ENCODE assay signal across 8 mouse cellular contexts in the genomic region with DNA sequence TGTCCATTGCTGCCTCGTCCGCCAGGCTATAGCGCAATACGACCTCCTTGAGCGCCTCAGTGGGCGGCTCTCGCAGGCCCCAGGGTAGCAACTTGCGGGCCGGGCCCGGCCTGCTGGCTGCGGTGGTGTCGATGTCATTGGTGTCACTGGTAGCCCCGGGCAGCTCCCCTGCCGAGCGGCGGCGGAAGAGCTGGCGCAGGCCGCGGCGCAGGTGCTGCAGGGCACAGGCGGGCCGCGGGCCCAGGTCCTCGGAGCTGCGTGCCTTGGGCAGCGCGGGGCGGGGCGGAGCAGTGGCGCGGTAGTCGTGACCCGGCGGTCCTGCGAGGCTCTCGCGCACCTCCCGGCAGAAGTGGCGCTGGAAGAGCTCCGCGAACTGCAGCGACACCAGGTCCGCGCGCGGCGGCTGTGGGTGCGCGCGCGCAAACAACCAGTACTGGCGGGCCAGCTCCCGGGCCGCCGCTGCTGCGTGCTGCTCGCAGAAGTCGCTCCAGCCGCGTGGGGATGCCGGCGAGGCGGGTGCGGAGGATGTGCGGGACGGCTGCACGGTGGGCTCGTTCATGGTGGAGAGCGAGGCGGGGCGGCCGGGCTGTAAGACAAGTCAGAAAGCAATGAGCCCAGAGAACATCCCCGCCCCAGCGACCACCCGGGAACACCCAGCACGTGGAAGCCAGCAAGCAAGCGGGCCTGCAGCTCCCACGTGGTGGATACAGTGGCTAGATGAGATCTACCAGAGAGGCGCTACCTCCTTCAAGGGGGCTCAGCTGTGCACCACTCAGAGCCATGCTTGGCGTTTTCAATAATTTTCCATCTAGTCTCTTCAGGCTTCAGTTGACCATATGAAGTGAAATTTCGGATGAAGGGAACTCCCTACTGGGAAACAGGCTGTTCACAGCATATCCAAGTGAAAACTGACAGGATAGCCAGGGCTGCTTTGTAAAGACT. TPM values are rescaled to one million over a fixed set of nuclear protein-coding genes. Genes with fewer than 3 reads are reported as not detected.
A peak's percentile ranks its signal among the peaks of the same experiment; 100 is the strongest.
DNase-seq lines count a peak whose midpoint lies in the region; ATAC-seq and TF ChIP-seq lines count a peak whose summit lies in the region.

No protein-coding gene starts in this region.

- H3K4me3 ChIP-seq in heart, embryonic 10.5 days = peak overlapping the region; percentile 60
- peak overlapping the region; percentile 80 for H3K4me3 ChIP-seq in E14TG2a.4 (replicated peaks; ENCODE audit: low read length)
- H3K4me3 ChIP-seq in hindbrain, postnatal 0 days (ENCODE audit: low read length) = peak overlapping the region; percentile 41
- peak overlapping the region; percentile 34 for H3K4me3 ChIP-seq in neural tube, embryonic 14.5 days (ENCODE audit: low read depth, low read length)

- 21% methylated on average over 82 of the region's 82 CpGs for WGBS in heart, embryonic 10.5 days
- WGBS in hindbrain, postnatal 0 days = 8% methylated on average over 81 of the region's 82 CpGs
- 9% methylated on average over 72 of the region's 82 CpGs for WGBS in neural tube, embryonic 14.5 days

- peak overlapping the region; percentile 62 for H3K27ac ChIP-seq in heart, embryonic 10.5 days
- peak overlapping the region; percentile 12; the same call in 1 of the 2 replicates for H3K27ac ChIP-seq in hindbrain, postnatal 0 days
- H3K27ac ChIP-seq in neural tube, embryonic 14.5 days (ENCODE audit: low read depth, low read length) = peak overlapping the region; percentile 10; the same call in 1 of the 2 replicates

- no peak for DNase-seq in heart, embryonic 10.5 days (ENCODE audit: low spot score)
- no peak for DNase-seq in heart, adult 18-20 months
- DNase-seq in embryo, embryonic 10 days (ENCODE audit: low spot score) = peak; percentile 51
- peak; percentile 69 for DNase-seq in hindbrain, postnatal 0 days (ENCODE audit: low spot score)
- DNase-seq in urinary bladder, postnatal 14 days (ENCODE audit: low spot score) = no peak
- no peak for DNase-seq in thymus, postnatal 14 days

- H3K9ac ChIP-seq in hindbrain, postnatal 0 days (replicated peaks; ENCODE audit: low read length) = peak overlapping the region; percentile 40; the same call in 1 of the 2 replicates
- H3K9ac ChIP-seq in neural tube, embryonic 14.5 days (replicated peaks; ENCODE audit: low read depth, low read length) = peak overlapping the region; percentile 41

- ATAC-seq in hindbrain, postnatal 0 days = peak; percentile 68
- ATAC-seq in neural tube, embryonic 14.5 days (ENCODE audit: low read depth) = peak; percentile 55

- peaks cover 54% of the 10 kb centered on the region for H3K4me1 ChIP-seq in heart, embryonic 10.5 days
- H3K4me1 ChIP-seq in E14TG2a.4 (replicated peaks; ENCODE audit: low read depth, low read length) = peaks cover 50% of the 10 kb centered on the region
- H3K4me1 ChIP-seq in hindbrain, postnatal 0 days (ENCODE audit: insufficient read depth, low read length) = peaks cover 10% of the 10 kb centered on the region
- H3K4me1 ChIP-seq in neural tube, embryonic 14.5 days (ENCODE audit: control insufficient read depth, insufficient read depth, low read length) = peaks cover 22% of the 10 kb centered on the region; the same call in 1 of the 2 replicates

- TF ChIP-seq CTCF in E14TG2a.4 (conservative IDR thresholded peaks at IDR 0.05; ENCODE audit: low read length) = no peak
- no peak; the same call in 1 of the 2 replicates for TF ChIP-seq CTCF in hindbrain, postnatal 0 days (IDR thresholded peaks at IDR 0.05; ENCODE audit: low read depth)

- H3K27me3 ChIP-seq in heart, embryonic 10.5 days (ENCODE audit: insufficient read depth, poor library complexity, severe bottlenecking) = peaks cover 29% of the 10 kb centered on the region
- H3K27me3 ChIP-seq in E14TG2a.4 (ENCODE audit: insufficient read depth, low read length) = peaks cover 37% of the 10 kb centered on the region
- H3K27me3 ChIP-seq in hindbrain, postnatal 0 days (ENCODE audit: insufficient read depth, low read length) = no peaks in the 10 kb centered on the region
- H3K27me3 ChIP-seq in neural tube, embryonic 14.5 days (ENCODE audit: control insufficient read depth, insufficient read depth, low read length) = no peaks in the 10 kb centered on the region

- H3K36me3 ChIP-seq in heart, embryonic 10.5 days = peaks cover 57% of the 10 kb centered on the region
- peaks cover 63% of the 10 kb centered on the region for H3K36me3 ChIP-seq in E14TG2a.4 (ENCODE audit: insufficient read depth, low read length)
- H3K36me3 ChIP-seq in hindbrain, postnatal 0 days (ENCODE audit: insufficient read depth, low read length) = no peaks in the 10 kb centered on the region
- H3K36me3 ChIP-seq in neural tube, embryonic 14.5 days (ENCODE audit: control insufficient read depth, insufficient read depth, low read length) = no peaks in the 10 kb centered on the region; the same call in 1 of the 2 replicates

- H3K4me2 ChIP-seq in hindbrain, postnatal 0 days (ENCODE audit: low read depth, low read length) = peak overlapping the region; percentile 84
- peak overlapping the region; percentile 91 for H3K4me2 ChIP-seq in neural tube, embryonic 14.5 days (ENCODE audit: low read depth, low read length)

- H3K9me3 ChIP-seq in heart, embryonic 10.5 days = no peaks in the 10 kb centered on the region
- no peaks in the 10 kb centered on the region for H3K9me3 ChIP-seq in E14TG2a.4 (ENCODE audit: low read length)
- no peaks in the 10 kb centered on the region for H3K9me3 ChIP-seq in hindbrain, postnatal 0 days (ENCODE audit: low read length)
- no peaks in the 10 kb centered on the region for H3K9me3 ChIP-seq in neural tube, embryonic 14.5 days (ENCODE audit: control insufficient read depth, low read length)

RNA-seq across cellular contexts. Expression of gene Sh2b3, which starts 8.7 kb away (rescaled TPM):
- polyA plus RNA-seq in heart, embryonic 10.5 days (2016; fragmentation: Nextera tagmentation; extraction: Ambion mirVana) = 15.3 and 18.2 TPM in 2 replicates
- total RNA-seq in heart, adult 18-20 months (2021) = 10 to 100 TPM; 21.3 to 21.6 TPM
- total RNA-seq in hindbrain, postnatal 0 days (2014; rRNA removed) = 24.7 and 31.0 TPM in 2 replicates
- polyA plus RNA-seq in hindbrain, postnatal 0 days (2015; fragmentation: Nextera tagmentation; extraction: Ambion mirVana) = 6.5 and 6.6 TPM in 2 replicates
- 6.4 and 8.5 TPM in 2 replicates for polyA plus RNA-seq in neural tube, embryonic 14.5 days (2014; fragmentation: Nextera tagmentation; extraction: Ambion mirVana)

RNA-seq across cellular contexts. Expression of gene Pheta1, which starts 20.0 kb away (rescaled TPM):
- 20.1 and 32.4 TPM in 2 replicates for polyA plus RNA-seq in heart, embryonic 10.5 days (2016; fragmentation: Nextera tagmentation; extraction: Ambion mirVana)
- total RNA-seq in heart, adult 18-20 months (2021) = 1 to 10 TPM; 6.4 to 8.3 TPM
- 48.9 and 52.5 TPM in 2 replicates for total RNA-seq in hindbrain, postnatal 0 days (2014; rRNA removed)
- 28.0 and 28.3 TPM in 2 replicates for polyA plus RNA-seq in hindbrain, postnatal 0 days (2015; fragmentation: Nextera tagmentation; extraction: Ambion mirVana)
- 22.6 and 27.4 TPM in 2 replicates for polyA plus RNA-seq in neural tube, embryonic 14.5 days (2014; fragmentation: Nextera tagmentation; extraction: Ambion mirVana)

Comparison
In these comparisons a context has a peak if more than half of its experiments do, and no peak if none do; other contexts are left out.
1. DNase-seq: peak in embryo, embryonic 10 days (single experiment) and hindbrain, postnatal 0 days (single experiment); none in heart, embryonic 10.5 days (single experiment), heart, adult 18-20 months (0 of 2), urinary bladder, postnatal 14 days (single experiment) and thymus, postnatal 14 days (single experiment).
2. H3K27ac ChIP-seq: peak in every context shown above with its lines; median percentile 62 in heart, embryonic 10.5 days; 12 in hindbrain, postnatal 0 days; 10 in neural tube, embryonic 14.5 days.
3. Peak in every context shown above with its lines, with median percentiles within 50 percentile points of each other: H3K4me3 ChIP-seq.